Mouse (Mus musculus) heart, embryonic 11.5 days (tissue): ENCODE results near the gene Arv1. TPM values are rescaled to one million over a fixed set of nuclear protein-coding genes. Genes with fewer than 3 reads are reported as not detected.

Source experiments
- ATAC-seq: fragments of 200-750 bp; cut with Nextera tagmentation; replicated peaks from 2 replicates; pipeline ENCODE4 v1.8.0; 2017; ENCODE audit warnings: moderate library complexity; ENCODE audit not compliant: insufficient number of reproducible peaks, low FRiP score, low TSS enrichment
- H3K27ac ChIP-seq: fragments of 300-500 bp; sonication (generic); 2 replicates; pipeline ENCODE4 v1.5.1; 2014; ENCODE audit warnings: mild to moderate bottlenecking, low read depth, low read length
- H3K27me3 ChIP-seq: fragments of 300-500 bp; sonication (generic); 2 replicates; pipeline ENCODE4 v1.6.1; 2014; ENCODE audit warnings: mild to moderate bottlenecking, low read length, mixed read lengths; ENCODE audit not compliant: control insufficient read depth, insufficient read depth
- H3K36me3 ChIP-seq: fragments of 300-500 bp; sonication (generic); 2 replicates; pipeline ENCODE4 v1.6.1; 2014; ENCODE audit warnings: mild to moderate bottlenecking, low read length, moderate library complexity, mixed read lengths; ENCODE audit not compliant: control insufficient read depth, insufficient read depth
- H3K4me1 ChIP-seq: fragments of 300-500 bp; sonication (generic); 2 replicates; pipeline ENCODE4 v1.6.1; 2014; ENCODE audit warnings: low read length; ENCODE audit not compliant: control insufficient read depth, insufficient read depth
- H3K4me2 ChIP-seq: fragments of 300-500 bp; sonication (generic); 2 replicates; pipeline ENCODE4 v1.6.1; 2014; ENCODE audit warnings: mild to moderate bottlenecking, moderate library complexity
- H3K4me3 ChIP-seq: fragments of 300-500 bp; sonication (generic); 2 replicates; pipeline ENCODE4 v1.5.1; 2014; ENCODE audit warnings: low read depth, low read length
- H3K9ac ChIP-seq: fragments of 300-500 bp; sonication (generic); 2 replicates; pipeline ENCODE4 v1.6.1; 2014; ENCODE audit warnings: mild to moderate bottlenecking, low read depth, low read length, moderate library complexity
- H3K9me3 ChIP-seq: fragments of 300-500 bp; sonication (generic); replicated peaks from 2 replicates; pipeline ENCODE4 v1.6.1; 2016; ENCODE audit warnings: low read length; ENCODE audit not compliant: control insufficient read depth
- WGBS: fragments of 180-500 bp; shearing (Covaris S2); extraction: QIAGEN DNeasy Blood & Tissue Kit; methylation state at CpG from one replicate; pipeline ENCODE4 v1.1.7; 2014; ENCODE audit not compliant: insufficient replicate concordance; 5-methylcytosine and 5-hydroxymethylcytosine counted together
- polyA plus RNA-seq: library from polyadenylated mRNA; unstranded; fragments of >200 nt; fragmentation: Nextera tagmentation; extraction: Ambion mirVana; gene quantifications from 2 replicates; pipeline ENCODE4 v1.2.1, GENCODE M21; 2014

Gene Arv1
- 14.7 and 20.3 TPM in 2 replicates for polyA plus RNA-seq

- peak within 1 kb of the TSS; percentile 83 for H3K4me2 ChIP-seq
- WGBS = under 1% methylated on average over 59 of the region's 59 CpGs
- peaks cover 19% of the 10 kb centered on the region for H3K4me1 ChIP-seq
- ATAC-seq = peak; percentile 100
- no peaks in the 10 kb centered on the region for H3K36me3 ChIP-seq
- peak within 1 kb of the TSS; percentile 54; the same call in 1 of the 2 replicates for H3K27ac ChIP-seq
- H3K9ac ChIP-seq = peak within 1 kb of the TSS; percentile 88
- H3K4me3 ChIP-seq = peak within 1 kb of the TSS; percentile 98
- no peaks in the 10 kb centered on the region for H3K9me3 ChIP-seq
- H3K27me3 ChIP-seq = no peaks in the 10 kb centered on the region
Observed at GRCm38 (mm10) chr8:124721862-124722515, at the start of gene Arv1, which contains the start of gene Ttc13. Arv1 (plus strand) TSS chr8:124722139. Ttc13 (minus strand) TSS chr8:124721983.

GRCm38 (mm10) chr8:124672345-124672744, 49.6 kb upstream of the Arv1 start:
- Histone ChIP-seq H3K4me2 (no peak overlapping the region), H3K36me3 (no peaks in the 10 kb centered on the region), H3K27ac (no peak overlapping the region), H3K27me3 (no peaks in the 10 kb centered on the region), H3K9ac (no peak overlapping the region), H3K9me3 (no peaks in the 10 kb centered on the region), H3K4me3 (no peak overlapping the region), H3K4me1 (no peaks in the 10 kb centered on the region)
- 90% methylated on average over 2 of the region's 2 CpGs for WGBS
- ATAC-seq = no peak

- Histone ChIP-seq H3K27me3 (no peaks in the 10 kb centered on the region), H3K9me3 (no peaks in the 10 kb centered on the region), H3K4me3 (no peak overlapping the region), H3K4me2 (no peak overlapping the region), H3K27ac (no peak overlapping the region), H3K9ac (no peak overlapping the region), H3K4me1 (no peaks in the 10 kb centered on the region), H3K36me3 (peaks cover 9% of the 10 kb centered on the region)
- 88% methylated on average over 4 of the region's 4 CpGs for WGBS
- ATAC-seq = no peak
Observed at GRCm38 (mm10) chr8:124676661-124677060, 45.3 kb upstream of the Arv1 start.

- Histone ChIP-seq H3K4me3 (no peak overlapping the region), H3K4me2 (no peak overlapping the region), H3K4me1 (no peaks in the 10 kb centered on the region), H3K9me3 (no peaks in the 10 kb centered on the region), H3K9ac (peak overlapping the region; percentile 43; the same call in 1 of the 2 replicates), H3K36me3 (peaks cover 12% of the 10 kb centered on the region), H3K27ac (no peak overlapping the region), H3K27me3 (no peaks in the 10 kb centered on the region)
- ATAC-seq = no peak
- 90% methylated on average over 7 of the region's 7 CpGs for WGBS
Observed at GRCm38 (mm10) chr8:124677078-124677477, 44.9 kb upstream of the Arv1 start.

- WGBS = 52% methylated on average over 12 of the region's 12 CpGs
- Histone ChIP-seq H3K4me1 (no peaks in the 10 kb centered on the region), H3K9me3 (no peaks in the 10 kb centered on the region), H3K27me3 (no peaks in the 10 kb centered on the region), H3K36me3 (peaks cover 12% of the 10 kb centered on the region), H3K4me3 (no peak overlapping the region), H3K4me2 (no peak overlapping the region; the same call in 1 of the 2 replicates), H3K9ac (peak overlapping the region; percentile 43; the same call in 1 of the 2 replicates), H3K27ac (no peak overlapping the region)
- no peak for ATAC-seq
Observed at GRCm38 (mm10) chr8:124677486-124677885, 44.5 kb upstream of the Arv1 start.

GRCm38 (mm10) chr8:124678246-124678645, 43.7 kb upstream of the Arv1 start:
- no peak overlapping the region for H3K4me2 ChIP-seq
- no peak overlapping the region for H3K4me3 ChIP-seq
- H3K4me1 ChIP-seq = no peaks in the 10 kb centered on the region
- WGBS = 91% methylated on average over 13 of the region's 13 CpGs
- no peak overlapping the region for H3K27ac ChIP-seq
- no peak overlapping the region for H3K9ac ChIP-seq
- no peaks in the 10 kb centered on the region for H3K27me3 ChIP-seq
- ATAC-seq = no peak
- H3K36me3 ChIP-seq = peaks cover 15% of the 10 kb centered on the region
- H3K9me3 ChIP-seq = no peaks in the 10 kb centered on the region

GRCm38 (mm10) chr8:124681077-124681791, 40.7 kb upstream of the Arv1 start:
- Histone ChIP-seq H3K9me3 (no peaks in the 10 kb centered on the region), H3K4me2 (no peak overlapping the region), H3K9ac (no peak overlapping the region), H3K4me3 (no peak overlapping the region), H3K27ac (no peak overlapping the region), H3K27me3 (no peaks in the 10 kb centered on the region), H3K36me3 (peaks cover 17% of the 10 kb centered on the region), H3K4me1 (no peaks in the 10 kb centered on the region)
- ATAC-seq = no peak
- WGBS = 76% methylated on average over 10 of the region's 10 CpGs

GRCm38 (mm10) chr8:124681792-124682157, 40.2 kb upstream of the Arv1 start:
- H3K4me3 ChIP-seq = no peak overlapping the region
- no peak overlapping the region for H3K9ac ChIP-seq
- H3K9me3 ChIP-seq = no peaks in the 10 kb centered on the region
- H3K27me3 ChIP-seq = no peaks in the 10 kb centered on the region
- WGBS = 80% methylated on average over 10 of the region's 10 CpGs
- no peak overlapping the region for H3K4me2 ChIP-seq
- H3K4me1 ChIP-seq = no peaks in the 10 kb centered on the region
- no peak for ATAC-seq
- no peak overlapping the region for H3K27ac ChIP-seq
- H3K36me3 ChIP-seq = peaks cover 17% of the 10 kb centered on the region
